ENCODE assay signal across 7 mouse cellular contexts in genomic region chr19:29683844-29684540, GRCm38 (mm10). TPM values are rescaled to one million over a fixed set of nuclear protein-coding genes. Genes with fewer than 3 reads are reported as not detected.
DNase-seq lines count a peak whose midpoint lies in the region; ATAC-seq lines count a peak whose summit lies in the region.

No protein-coding gene starts in this region.

- H3K4me3 ChIP-seq in forebrain, embryonic 13.5 days, result no peak overlapping the region
- no peak overlapping the region for H3K4me3 ChIP-seq in hindbrain, embryonic 11.5 days (ENCODE audit: low read depth, low read length)

- H3K9ac ChIP-seq in forebrain, embryonic 13.5 days, result no peak overlapping the region
- no peak overlapping the region for H3K9ac ChIP-seq in hindbrain, embryonic 11.5 days (ENCODE audit: low read depth, low read length)

- no peaks in the 10 kb centered on the region for H3K27me3 ChIP-seq in forebrain, embryonic 13.5 days
- no peaks in the 10 kb centered on the region for H3K27me3 ChIP-seq in hindbrain, embryonic 11.5 days (ENCODE audit: control insufficient read depth, insufficient read depth, low read length)

- H3K36me3 ChIP-seq in forebrain, embryonic 13.5 days (ENCODE audit: poor library complexity, severe bottlenecking), result no peaks in the 10 kb centered on the region
- H3K36me3 ChIP-seq in hindbrain, embryonic 11.5 days (ENCODE audit: control insufficient read depth, insufficient read depth, low read length), result no peaks in the 10 kb centered on the region

- DNase-seq in R1 (ENCODE audit: low read depth, low spot score), result peak; percentile 88
- peak; percentile 62 for DNase-seq in c-Kit-positive CD71-negative TER-119-negative erythroid progenitor cells, embryonic 14.5 days (ENCODE audit: low read depth)
- DNase-seq in hindbrain, embryonic 11.5 days (ENCODE audit: low spot score), result peak; percentile 87
- peak; percentile 78 to 80 for DNase-seq in layer of hippocampus, postnatal 36 days
- DNase-seq in mesoderm, embryonic 11.5 days (ENCODE audit: low read depth, low spot score), result peak; percentile 90
- DNase-seq in right cerebral cortex, postnatal 4 days, result peak; percentile 93

- no peak overlapping the region for H3K4me2 ChIP-seq in forebrain, embryonic 13.5 days
- no peak overlapping the region for H3K4me2 ChIP-seq in hindbrain, embryonic 11.5 days (replicated peaks; ENCODE audit: low read depth, low read length)

- no peaks in the 10 kb centered on the region for H3K4me1 ChIP-seq in forebrain, embryonic 13.5 days
- H3K4me1 ChIP-seq in hindbrain, embryonic 11.5 days (replicated peaks; ENCODE audit: control insufficient read depth, insufficient read depth, low read length), result no peaks in the 10 kb centered on the region

- WGBS in forebrain, embryonic 13.5 days, result 51% methylated on average over 16 of the region's 16 CpGs
- 52% methylated on average over 16 of the region's 16 CpGs for WGBS in hindbrain, embryonic 11.5 days

- H3K9me3 ChIP-seq in forebrain, embryonic 13.5 days (replicated peaks), result peaks cover 8% of the 10 kb centered on the region
- H3K9me3 ChIP-seq in hindbrain, embryonic 11.5 days (ENCODE audit: control insufficient read depth, low read length), result no peaks in the 10 kb centered on the region

- H3K27ac ChIP-seq in forebrain, embryonic 13.5 days, result no peak overlapping the region
- H3K27ac ChIP-seq in hindbrain, embryonic 11.5 days (ENCODE audit: low read depth, low read length), result no peak overlapping the region

- ATAC-seq in forebrain, embryonic 13.5 days, result peak; percentile 77
- ATAC-seq in hindbrain, embryonic 11.5 days (ENCODE audit: low FRiP score), result no peak

RNA-seq across cellular contexts. Expression of gene Mlana, which starts 13.6 kb away (rescaled TPM):
- not detected in 2 replicates for polyA plus RNA-seq in forebrain, embryonic 13.5 days (2015; fragmentation: Nextera tagmentation; extraction: Ambion mirVana)
- 0.19 and 0.33 TPM in 2 replicates for polyA plus RNA-seq in hindbrain, embryonic 11.5 days (2014; fragmentation: Nextera tagmentation; extraction: Ambion mirVana)
- under 1 TPM in 1 of 2 experiments, not detected in 1; 0.40 TPM for total RNA-seq in layer of hippocampus, postnatal 36 days (2021)

RNA-seq across cellular contexts. Expression of gene Ermp1, which starts 35.8 kb away (rescaled TPM):
- polyA plus RNA-seq in forebrain, embryonic 13.5 days (2015; fragmentation: Nextera tagmentation; extraction: Ambion mirVana), result 6.1 and 6.3 TPM in 2 replicates
- 10.9 and 14.1 TPM in 2 replicates for polyA plus RNA-seq in hindbrain, embryonic 11.5 days (2014; fragmentation: Nextera tagmentation; extraction: Ambion mirVana)
- total RNA-seq in layer of hippocampus, postnatal 36 days (2021), result 10 to 100 TPM; 53.5 to 61.2 TPM
